Mouse (Mus musculus): ENCODE results near the gene Trim21. TPM values are rescaled to one million over a fixed set of nuclear protein-coding genes. Genes with fewer than 3 reads are reported as not detected.

Trim21 gene
- polyA plus RNA-seq, 1 experiment from 2014 or later: 0.32 TPM

Other genes with a start within 250 kb of the Trim21 start
- 58.6 and 59.2 TPM in 2 replicates for gene Rrm1, start 123.8 kb downstream of the Trim21 start, polyA plus RNA-seq (2015; fragmentation: Nextera tagmentation; extraction: Ambion mirVana)
- gene Olfr543, start 83.8 kb downstream of the Trim21 start, polyA plus RNA-seq (2015; fragmentation: Nextera tagmentation; extraction: Ambion mirVana): 0.60 and 0.85 TPM in 2 replicates
- gene Olfr544, start 77.2 kb downstream of the Trim21 start, polyA plus RNA-seq (2015; fragmentation: Nextera tagmentation; extraction: Ambion mirVana): 0.21 and 0.30 TPM in 2 replicates
- gene Olfr545, start 65.9 kb downstream of the Trim21 start, polyA plus RNA-seq (2015; fragmentation: Nextera tagmentation; extraction: Ambion mirVana): 0.14 and 0.19 TPM in 2 replicates
- not detected in 2 replicates for gene Olfr547, start 30.7 kb downstream of the Trim21 start, polyA plus RNA-seq (2015; fragmentation: Nextera tagmentation; extraction: Ambion mirVana)
- gene Olfr548-ps1, start 24.6 kb downstream of the Trim21 start, polyA plus RNA-seq (2015; fragmentation: Nextera tagmentation; extraction: Ambion mirVana): not detected in 2 replicates
- not detected in 2 replicates for gene Olfr549, start 15.6 kb downstream of the Trim21 start, polyA plus RNA-seq (2015; fragmentation: Nextera tagmentation; extraction: Ambion mirVana)
- not detected in 2 replicates for gene Olfr550, start 6.0 kb upstream of the Trim21 start, polyA plus RNA-seq (2015; fragmentation: Nextera tagmentation; extraction: Ambion mirVana)
- gene Olfr551, start 26.4 kb upstream of the Trim21 start, polyA plus RNA-seq (2015; fragmentation: Nextera tagmentation; extraction: Ambion mirVana): not detected in 2 replicates
- gene Olfr552, start 32.3 kb upstream of the Trim21 start, polyA plus RNA-seq (2015; fragmentation: Nextera tagmentation; extraction: Ambion mirVana): not detected in 2 replicates
- gene Olfr553, start 52.7 kb upstream of the Trim21 start, polyA plus RNA-seq (2015; fragmentation: Nextera tagmentation; extraction: Ambion mirVana): not detected in 2 replicates
- not detected in 2 replicates for gene Olfr554, start 72.9 kb upstream of the Trim21 start, polyA plus RNA-seq (2015; fragmentation: Nextera tagmentation; extraction: Ambion mirVana)
- gene Olfr555, start 93.3 kb upstream of the Trim21 start, polyA plus RNA-seq (2015; fragmentation: Nextera tagmentation; extraction: Ambion mirVana): not detected in 2 replicates
- gene Olfr556, start 99.4 kb upstream of the Trim21 start, polyA plus RNA-seq (2015; fragmentation: Nextera tagmentation; extraction: Ambion mirVana): not detected in 2 replicates
- gene Trim68, start 121.8 kb upstream of the Trim21 start, polyA plus RNA-seq (2015; fragmentation: Nextera tagmentation; extraction: Ambion mirVana): 7.2 and 8.0 TPM in 2 replicates
- not detected in 2 replicates for gene Olfr557, start 130.4 kb upstream of the Trim21 start, polyA plus RNA-seq (2015; fragmentation: Nextera tagmentation; extraction: Ambion mirVana)
- gene Olfr558, start 136.7 kb upstream of the Trim21 start, polyA plus RNA-seq (2015; fragmentation: Nextera tagmentation; extraction: Ambion mirVana): 0.39 TPM in 2 replicates
- not detected in 2 replicates for gene Olfr33, start 153.6 kb upstream of the Trim21 start, polyA plus RNA-seq (2015; fragmentation: Nextera tagmentation; extraction: Ambion mirVana)
- gene Olfr559, start 162.0 kb upstream of the Trim21 start, polyA plus RNA-seq (2015; fragmentation: Nextera tagmentation; extraction: Ambion mirVana): not detected in 2 replicates
- not detected in 2 replicates for gene Olfr560, start 193.9 kb upstream of the Trim21 start, polyA plus RNA-seq (2015; fragmentation: Nextera tagmentation; extraction: Ambion mirVana)
- gene Olfr78, start 194.0 kb upstream of the Trim21 start, polyA plus RNA-seq (2015; fragmentation: Nextera tagmentation; extraction: Ambion mirVana): 0.09 and 0.10 TPM in 2 replicates
- gene Olfr561, start 205.7 kb upstream of the Trim21 start, polyA plus RNA-seq (2015; fragmentation: Nextera tagmentation; extraction: Ambion mirVana): not detected in 2 replicates
- gene Olfr564, start 238.0 kb upstream of the Trim21 start, polyA plus RNA-seq (2015; fragmentation: Nextera tagmentation; extraction: Ambion mirVana): not detected in 2 replicates

All from hindbrain, embryonic 13.5 days (tissue).